Mouse (Mus musculus) heart, adult 2 months (tissue): ENCODE measurements around the gene Ssh3. TPM values are rescaled to one million over a fixed set of nuclear protein-coding genes. Genes with fewer than 3 reads are reported as not detected.
"Not testable (repeated sequence)": the region's sequence is repeated elsewhere in the genome, so short reads cannot be mapped to it uniquely, and the experiment has no call there.

Experiments
- DNase-seq, 2 experiments: peaks; one replicate each; pipeline ENCODE4 v3.0.0; 2021
- H3K27ac ChIP-seq: fragments of 200-600 bp; 2 replicates; pipeline ENCODE4 v1.8.1; 2022
- H3K27me3 ChIP-seq: fragments of 200-500 bp; 2 replicates; pipeline ENCODE4 v1.6.1; 2012; ENCODE audit warnings: mild to moderate bottlenecking, low read length, inconsistent platforms, mixed read lengths; ENCODE audit not compliant: control insufficient read depth, insufficient read depth
- H3K36me3 ChIP-seq: fragments of 200-500 bp; 2 replicates; pipeline ENCODE4 v1.6.1; 2012; ENCODE audit warnings: low read length, inconsistent platforms; ENCODE audit not compliant: control insufficient read depth, insufficient read depth
- H3K4me1 ChIP-seq: fragments of 200-500 bp; 2 replicates; pipeline ENCODE4 v1.6.1; 2011; ENCODE audit warnings: low read length; ENCODE audit not compliant: control insufficient read depth, insufficient read depth
- H3K4me3 ChIP-seq: fragments of 200-600 bp; 2 replicates; pipeline ENCODE4 v1.8.1; 2022
- H3K79me2 ChIP-seq: fragments of 200-500 bp; replicated peaks from 2 replicates; pipeline ENCODE4 v1.6.1; 2012; ENCODE audit warnings: mild to moderate bottlenecking, inconsistent platforms, low read length, moderate library complexity, mixed read lengths; ENCODE audit not compliant: control insufficient read depth, insufficient read depth
- H3K9ac ChIP-seq: fragments of 200-500 bp; 2 replicates; pipeline ENCODE4 v1.6.1; 2012; ENCODE audit warnings: low read depth, mild to moderate bottlenecking, control low read depth, inconsistent platforms, low read length, mixed read lengths
- CTCF ChIP-seq: fragments of 200-600 bp; IDR thresholded peaks from 2 replicates; pipeline ENCODE4 v1.8.1; 2022; ENCODE audit warnings: antibody characterized with exemption, mild to moderate bottlenecking, moderate library complexity
- EP300 ChIP-seq: fragments of 200-500 bp; IDR thresholded peaks from 2 replicates; pipeline ENCODE4 v1.6.1; 2011; ENCODE audit warnings: low read depth, low read length, control low read depth; ENCODE audit not compliant: insufficient read depth
- POLR2A ChIP-seq: fragments of 200-500 bp; IDR thresholded peaks from 2 replicates; pipeline ENCODE4 v1.6.1; 2011; ENCODE audit warnings: mild to moderate bottlenecking, low read depth, low read length, control low read depth; ENCODE audit not compliant: insufficient read depth
- WGBS: fragments of 180-500 bp; shearing (Covaris S2); methylation state at CpG from one replicate; pipeline ENCODE4 v1.1.7; 2018; 5-methylcytosine and 5-hydroxymethylcytosine counted together
- intact Hi-C: fragments of 180-260 bp; cut with DNase I; formaldehyde crosslinking; loops from one replicate; pipeline ENCODE4 v1.15.1; 2025
- polyA plus RNA-seq: library from polyadenylated mRNA; depleted of rRNA; stranded (reverse); fragments of >200 nt; gene quantifications from 2 replicates; pipeline ENCODE4 v1.2.3, GENCODE M21; 2012
- total RNA-seq, 2 experiments: library from RNA; stranded (reverse); gene quantifications; 2 replicates each; pipeline ENCODE4 v1.2.3; 2021

Ssh3 gene
- total and polyA plus RNA-seq, 3 experiments, result 6.7 to 15.9 (median 7.3) TPM

DNA sequence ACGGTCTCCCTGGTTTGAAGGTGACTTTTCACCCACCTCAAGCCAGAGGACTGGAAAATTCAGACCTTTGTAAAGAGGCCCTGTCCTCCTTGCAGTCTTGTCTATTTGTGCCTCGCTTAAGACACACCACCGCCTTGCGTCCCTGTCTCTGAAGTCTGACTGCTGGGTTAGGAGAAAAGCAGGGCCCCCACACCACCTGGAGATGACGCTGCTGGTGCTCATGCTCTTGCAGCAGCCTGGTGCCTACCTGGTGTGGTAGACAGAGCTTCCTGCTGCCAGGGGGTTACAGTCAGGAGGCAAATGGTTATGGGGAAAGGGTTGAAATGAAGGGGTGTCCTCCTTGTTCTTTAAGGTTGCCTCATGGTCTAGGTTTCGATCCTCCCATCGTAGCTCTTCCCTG is 14.8 kb downstream of the Ssh3 start:
- intact Hi-C loops, result no loop called here
- no peak for DNase-seq
- no peaks in the 10 kb centered on the region for H3K4me1 ChIP-seq
- no peak for TF ChIP-seq EP300
- no peak for TF ChIP-seq CTCF
- TF ChIP-seq POLR2A, result no peak
- H3K27me3 ChIP-seq, result no peaks in the 10 kb centered on the region
- 86% methylated on average over 7 of the region's 7 CpGs for WGBS
- no peak overlapping the region for H3K27ac ChIP-seq
- H3K36me3 ChIP-seq, result no peaks in the 10 kb centered on the region
- H3K79me2 ChIP-seq, result no peaks in the 10 kb centered on the region
- no peak overlapping the region for H3K4me3 ChIP-seq
- no peak overlapping the region for H3K9ac ChIP-seq

DNA sequence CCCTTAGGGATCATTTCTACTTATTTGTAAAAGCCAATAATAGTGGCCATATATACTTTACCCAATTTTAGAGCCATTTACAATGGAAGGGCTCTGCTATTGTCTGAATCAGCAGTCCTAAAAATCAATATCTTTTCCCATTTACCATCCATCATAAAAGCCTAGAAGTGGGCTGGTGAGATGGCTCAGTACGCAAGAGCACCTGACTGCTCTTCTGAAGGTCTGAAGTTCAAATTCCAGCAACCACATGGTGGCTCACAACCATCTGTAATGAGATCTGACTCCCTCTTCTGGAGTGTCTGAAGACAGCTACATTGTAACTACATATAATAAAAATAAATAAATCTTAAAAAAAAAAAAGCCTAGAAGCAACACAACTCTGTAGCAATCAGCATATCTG is 20.3 kb downstream of the Ssh3 start:
- H3K36me3 ChIP-seq, H3K4me1 ChIP-seq, H3K79me2 ChIP-seq, H3K27me3 ChIP-seq, H3K27ac ChIP-seq, H3K9ac ChIP-seq, H3K4me3 ChIP-seq, intact Hi-C loops, DNase-seq: not testable (repeated sequence)
- 90% methylated on average over 1 of the region's 1 CpGs for WGBS

DNA sequence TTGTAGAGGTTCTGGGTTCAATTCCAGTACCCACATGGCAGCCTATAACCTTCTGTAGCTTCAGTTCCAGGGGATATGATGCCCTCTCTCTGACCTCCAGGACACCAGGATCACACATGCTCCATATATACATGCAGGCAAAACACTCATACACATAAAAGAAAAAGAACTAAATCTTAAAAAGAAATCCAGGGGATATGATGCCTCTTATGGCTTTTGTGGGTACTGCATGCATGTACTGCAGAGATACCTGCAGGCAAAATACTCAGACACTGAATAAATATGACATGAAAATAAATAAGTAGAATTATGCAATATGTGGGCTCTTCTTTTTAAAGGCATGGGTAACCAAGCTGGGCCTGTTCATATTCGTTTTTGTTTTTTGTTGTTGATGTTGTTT is 22.0 kb downstream of the Ssh3 start:
- Histone ChIP-seq H3K79me2 (no peaks in the 10 kb centered on the region), H3K9ac (no peak overlapping the region), H3K27ac (no peak overlapping the region), H3K36me3 (no peaks in the 10 kb centered on the region), H3K4me3 (no peak overlapping the region), H3K27me3 (no peaks in the 10 kb centered on the region), H3K4me1 (no peaks in the 10 kb centered on the region)
- no peak for DNase-seq
- intact Hi-C loops, result no loop called here
- 52% methylated on average over 1 of the region's 1 CpGs for WGBS
- TF ChIP-seq EP300 (no peak), CTCF (peak; percentile 55)

DNA sequence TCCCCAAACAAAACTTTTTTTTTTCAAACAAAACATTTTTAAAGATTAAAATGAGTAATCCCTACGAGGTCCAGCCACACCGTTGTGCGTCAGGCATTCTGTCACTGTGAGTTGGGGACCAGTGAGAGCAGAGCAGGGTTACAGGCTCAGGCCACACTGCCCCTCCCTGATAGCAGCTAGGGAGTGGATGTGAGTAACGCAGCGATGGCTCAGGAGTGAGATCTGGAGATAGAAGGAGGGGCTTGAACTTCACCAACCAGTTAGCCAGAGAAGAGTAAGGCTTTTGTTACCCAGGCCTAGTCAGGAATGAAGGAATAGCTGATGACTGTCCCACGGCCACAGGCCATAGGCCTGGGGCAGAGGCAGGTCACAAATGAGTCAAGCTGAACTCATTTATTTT is 24.2 kb downstream of the Ssh3 start:
- no peaks in the 10 kb centered on the region for H3K4me1 ChIP-seq
- no peak overlapping the region for H3K9ac ChIP-seq
- no peaks in the 10 kb centered on the region for H3K27me3 ChIP-seq
- no peaks in the 10 kb centered on the region for H3K79me2 ChIP-seq
- WGBS, result 86% methylated on average over 6 of the region's 6 CpGs
- no peaks in the 10 kb centered on the region for H3K36me3 ChIP-seq
- no peak overlapping the region for H3K4me3 ChIP-seq
- intact Hi-C loops, result loop anchor here (5.0 kb wide), 1 partner anchor 37 kb away; no protein-coding TSS in a partner anchor
- DNase-seq, result no peak
- H3K27ac ChIP-seq, result no peak overlapping the region
- TF ChIP-seq POLR2A, result no peak
- TF ChIP-seq EP300, result no peak
- no peak for TF ChIP-seq CTCF

DNA sequence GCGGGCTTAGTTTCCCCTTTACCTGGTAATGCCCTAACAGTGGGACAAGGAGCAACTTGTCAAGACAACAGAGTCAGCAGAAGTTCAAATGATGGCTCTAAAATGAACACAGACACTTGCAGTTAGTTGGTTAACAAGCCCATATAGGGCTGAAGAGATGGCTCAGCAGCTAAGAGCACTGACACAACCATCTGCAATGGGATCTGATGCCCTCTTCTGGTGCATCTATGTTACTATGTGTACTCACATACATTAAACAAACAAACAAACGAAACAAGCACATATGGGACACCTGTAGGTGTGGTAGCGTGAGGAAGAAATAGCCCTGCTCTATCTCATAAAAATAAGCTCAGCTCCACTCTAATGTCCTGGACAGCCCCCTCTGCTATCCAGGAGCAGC is 26.6 kb downstream of the Ssh3 start:
- TF ChIP-seq CTCF (peak; percentile 25), POLR2A (no peak)
- no peak overlapping the region for H3K27ac ChIP-seq
- no peak overlapping the region for H3K4me3 ChIP-seq
- no peaks in the 10 kb centered on the region for H3K79me2 ChIP-seq
- intact Hi-C loops, result loop anchor here (5.0 kb wide), 1 partner anchor 35 kb away; no protein-coding TSS in a partner anchor
- H3K27me3 ChIP-seq, result no peaks in the 10 kb centered on the region
- H3K4me1 ChIP-seq, result no peaks in the 10 kb centered on the region
- no peak overlapping the region for H3K9ac ChIP-seq
- no peaks in the 10 kb centered on the region for H3K36me3 ChIP-seq
- WGBS, result 66% methylated on average over 3 of the region's 3 CpGs
- DNase-seq, result no peak

DNA sequence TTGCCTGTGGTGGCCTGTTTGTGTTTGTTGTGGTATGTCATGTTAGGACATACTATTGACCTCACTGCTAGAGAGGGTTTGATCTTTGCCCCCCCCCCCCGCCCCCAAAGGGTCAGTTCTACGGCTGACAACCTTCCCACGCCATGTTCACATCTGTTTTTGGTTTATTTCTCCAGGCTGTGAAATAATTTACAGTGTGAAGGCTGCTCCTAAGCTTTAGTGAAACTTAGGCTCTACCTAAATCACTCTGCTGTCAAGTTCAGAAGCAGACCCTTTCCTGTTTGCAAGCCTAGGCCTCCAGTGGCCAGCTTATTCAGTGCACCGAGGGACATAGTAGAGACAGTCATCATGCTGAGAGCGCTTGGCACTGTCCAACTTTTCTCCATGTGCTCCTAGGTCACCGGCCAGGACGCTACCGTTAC is 28.7 kb downstream of the Ssh3 start:
- intact Hi-C loops, result loop anchor here (5.0 kb wide), 1 partner anchor 33 kb away; no protein-coding TSS in a partner anchor

More for the DNA sequence above, 28.7 kb downstream of the Ssh3 start:
- H3K4me3 ChIP-seq, result no peak overlapping the region
- H3K9ac ChIP-seq, result no peak overlapping the region
- H3K27ac ChIP-seq, result no peak overlapping the region
- no peaks in the 10 kb centered on the region for H3K27me3 ChIP-seq
- 67% methylated on average over 8 of the region's 8 CpGs for WGBS
- H3K79me2 ChIP-seq, result no peaks in the 10 kb centered on the region
- TF ChIP-seq EP300 (no peak), POLR2A (no peak), CTCF (no peak)
- no peaks in the 10 kb centered on the region for H3K36me3 ChIP-seq
- H3K4me1 ChIP-seq, result no peaks in the 10 kb centered on the region
- no peak for DNase-seq
